46 mouse cellular contexts compared by ENCODE assay signal in genomic region chr9:101918771-101919170, GRCm38 (mm10). TPM values are rescaled to one million over a fixed set of nuclear protein-coding genes. Genes with fewer than 3 reads are reported as not detected.
"Had no signal": no experiment of that assay in that cellular context is flagged by ENCODE, and none has a peak within 500 bp of the region (broad histone marks: within the 10 kb centered on the region; RNA-seq: fewer than 3 reads in every experiment).

No protein-coding gene starts in this region.

- H3K27me3 ChIP-seq: limb, embryonic 13.5 days; limb, embryonic 15.5 days; liver, embryonic 12.5 days; liver, embryonic 13.5 days; liver, embryonic 15.5 days; lung, embryonic 15.5 days; midbrain, embryonic 12.5 days; midbrain, embryonic 15.5 days; neural tube, embryonic 12.5 days; neural tube, embryonic 13.5 days had no signal

- H3K9me3 ChIP-seq: limb, embryonic 10.5 days; limb, embryonic 12.5 days; limb, embryonic 13.5 days; limb, embryonic 15.5 days; liver, embryonic 12.5 days; liver, embryonic 13.5 days; liver, embryonic 15.5 days; lung, embryonic 15.5 days; midbrain, embryonic 10.5 days; midbrain, embryonic 12.5 days; midbrain, embryonic 15.5 days; neural tube, embryonic 12.5 days; neural tube, embryonic 13.5 days had no signal

- H3K4me1 ChIP-seq: limb, embryonic 10.5 days; limb, embryonic 12.5 days; limb, embryonic 13.5 days; limb, embryonic 15.5 days; liver, embryonic 12.5 days; liver, embryonic 13.5 days; liver, embryonic 15.5 days; megakaryocyte, embryonic 14.5 days; midbrain, embryonic 10.5 days; midbrain, embryonic 12.5 days; midbrain, embryonic 15.5 days; neural tube, embryonic 12.5 days; neural tube, embryonic 13.5 days had no signal

- DNase-seq: left cerebral cortex, postnatal 4 days; liver, embryonic 13.5 days; liver, postnatal 0 days; lung, adult 18-20 months; lung, adult 2 months; lung, embryonic 14.5 days; lung, postnatal 10 days; lung, postnatal 14 days; lung, postnatal 36 days; lung, postnatal 4 days; midbrain, embryonic 14.5 days had no signal

- H3K4me2 ChIP-seq: limb, embryonic 12.5 days; limb, embryonic 13.5 days; limb, embryonic 15.5 days; liver, embryonic 12.5 days; liver, embryonic 13.5 days; liver, embryonic 15.5 days; lung, embryonic 14.5 days; lung, embryonic 15.5 days; midbrain, embryonic 12.5 days; midbrain, embryonic 15.5 days; neural tube, embryonic 12.5 days; neural tube, embryonic 13.5 days had no signal

- H3K9ac ChIP-seq: limb, embryonic 12.5 days; limb, embryonic 13.5 days; limb, embryonic 15.5 days; liver, embryonic 12.5 days; liver, embryonic 13.5 days; liver, embryonic 14.5 days; liver, embryonic 15.5 days; liver, postnatal 0 days; lung, embryonic 14.5 days; lung, embryonic 15.5 days; midbrain, embryonic 12.5 days; midbrain, embryonic 15.5 days; neural tube, embryonic 12.5 days; neural tube, embryonic 13.5 days had no signal

- H3K27ac ChIP-seq: left cerebral cortex, adult 2 months; limb, embryonic 10.5 days; limb, embryonic 12.5 days; limb, embryonic 13.5 days; limb, embryonic 15.5 days; liver, embryonic 12.5 days; liver, embryonic 13.5 days; liver, embryonic 14.5 days; liver, embryonic 15.5 days; lung, embryonic 15.5 days; macrophage; midbrain, embryonic 10.5 days; midbrain, embryonic 12.5 days; midbrain, embryonic 15.5 days; neural tube, embryonic 12.5 days; neural tube, embryonic 13.5 days had no signal

- H3K4me3 ChIP-seq: left cerebral cortex, adult 2 months; limb, embryonic 10.5 days; limb, embryonic 12.5 days; limb, embryonic 13.5 days; limb, embryonic 15.5 days; liver, embryonic 12.5 days; liver, embryonic 13.5 days; liver, embryonic 15.5 days; lung, embryonic 15.5 days; megakaryocyte, embryonic 14.5 days; midbrain, embryonic 10.5 days; midbrain, embryonic 12.5 days; midbrain, embryonic 15.5 days; myocyte; neural tube, embryonic 12.5 days; neural tube, embryonic 13.5 days had no signal

- H3K36me3 ChIP-seq: limb, embryonic 10.5 days; limb, embryonic 12.5 days; limb, embryonic 13.5 days; limb, embryonic 15.5 days; liver, embryonic 12.5 days; liver, embryonic 13.5 days; liver, embryonic 15.5 days; lung, embryonic 15.5 days; midbrain, embryonic 15.5 days; neural tube, embryonic 12.5 days had no signal

- ATAC-seq: liver, embryonic 12.5 days; liver, postnatal 0 days; lung, postnatal 0 days; midbrain, embryonic 15.5 days; midbrain, embryonic 16.5 days had no signal

RNA-seq across cellular contexts. Expression of gene 9630041A04Rik, which starts 57.1 kb away (rescaled TPM):
- total RNA-seq: left cerebral cortex, adult 2 months; left cerebral cortex, adult 8-10 months; left cerebral cortex, postnatal 10 days; left cerebral cortex, postnatal 14 days; left cerebral cortex, postnatal 25 days; left cerebral cortex, postnatal 36 days; left cerebral cortex, postnatal 4 days; liver, adult 2 months; megakaryocyte progenitor cell, adult 5-6 weeks; megakaryocyte, adult 5-6 weeks; megakaryocyte-erythroid progenitor cell, adult 5-6 weeks; midbrain, postnatal 0 days; monocyte, adult 5-6 weeks had no signal
- polyA plus RNA-seq: limb, embryonic 10.5 days; limb, embryonic 11.5 days; limb, embryonic 12.5 days; limb, embryonic 13.5 days; limb, embryonic 14.5 days; limb, embryonic 15.5 days; liver, adult 2 months; liver, embryonic 12.5 days; liver, embryonic 13.5 days; liver, embryonic 14.5 days; liver, embryonic 15.5 days; liver, embryonic 16.5 days; liver, postnatal 0 days; lung, adult 2 months; lung, embryonic 15.5 days; lung, embryonic 16.5 days; lung, postnatal 0 days; macrophage; midbrain, embryonic 10.5 days; myocyte; neural tube, embryonic 11.5 days had no signal
